Mouse (Mus musculus) right cerebral cortex, postnatal 25 days (tissue): Measurements from ENCODE around the gene Naa15.
"Not testable (repeated sequence)": the region's sequence is repeated elsewhere in the genome, so short reads cannot be mapped to it uniquely, and the experiment has no call there.

ENCODE experiments used
- DNase-seq: peaks from one replicate; pipeline ENCODE4 v3.0.0; 2022

The Naa15 gene

DNA sequence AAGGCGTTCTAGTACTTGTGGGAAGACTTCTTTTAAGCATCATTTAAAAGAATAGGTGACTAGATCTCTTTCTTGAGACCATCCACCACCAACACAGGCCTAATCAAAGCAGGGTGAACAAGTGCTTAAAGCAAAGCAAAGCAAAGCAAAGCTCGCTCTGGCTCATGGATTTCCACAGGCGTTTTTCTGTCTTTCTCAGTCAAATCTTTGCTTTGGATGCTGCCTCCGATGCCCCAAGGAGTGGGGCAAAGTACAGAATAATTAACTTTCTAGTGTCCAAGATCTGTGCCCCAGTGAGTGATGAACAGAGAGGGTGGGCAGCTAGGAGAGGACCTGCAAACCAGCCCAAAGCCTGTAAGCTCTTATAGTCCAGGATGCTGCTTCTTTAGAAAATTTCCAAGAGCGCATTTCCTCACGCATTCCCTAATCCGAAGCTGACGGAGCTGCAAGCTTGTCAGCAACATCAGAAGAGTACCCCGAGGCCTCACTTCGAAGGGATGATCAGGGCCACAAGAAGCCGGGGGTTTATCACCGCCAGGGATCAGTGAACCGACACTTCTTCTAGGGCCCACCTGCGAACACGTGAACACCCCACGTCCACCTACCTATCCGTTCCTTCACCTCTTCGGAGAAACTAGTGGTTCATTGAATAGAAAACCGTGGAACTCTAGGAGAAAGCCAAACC, 19.3 kb upstream of the Naa15 start:
- no peak for DNase-seq

DNA sequence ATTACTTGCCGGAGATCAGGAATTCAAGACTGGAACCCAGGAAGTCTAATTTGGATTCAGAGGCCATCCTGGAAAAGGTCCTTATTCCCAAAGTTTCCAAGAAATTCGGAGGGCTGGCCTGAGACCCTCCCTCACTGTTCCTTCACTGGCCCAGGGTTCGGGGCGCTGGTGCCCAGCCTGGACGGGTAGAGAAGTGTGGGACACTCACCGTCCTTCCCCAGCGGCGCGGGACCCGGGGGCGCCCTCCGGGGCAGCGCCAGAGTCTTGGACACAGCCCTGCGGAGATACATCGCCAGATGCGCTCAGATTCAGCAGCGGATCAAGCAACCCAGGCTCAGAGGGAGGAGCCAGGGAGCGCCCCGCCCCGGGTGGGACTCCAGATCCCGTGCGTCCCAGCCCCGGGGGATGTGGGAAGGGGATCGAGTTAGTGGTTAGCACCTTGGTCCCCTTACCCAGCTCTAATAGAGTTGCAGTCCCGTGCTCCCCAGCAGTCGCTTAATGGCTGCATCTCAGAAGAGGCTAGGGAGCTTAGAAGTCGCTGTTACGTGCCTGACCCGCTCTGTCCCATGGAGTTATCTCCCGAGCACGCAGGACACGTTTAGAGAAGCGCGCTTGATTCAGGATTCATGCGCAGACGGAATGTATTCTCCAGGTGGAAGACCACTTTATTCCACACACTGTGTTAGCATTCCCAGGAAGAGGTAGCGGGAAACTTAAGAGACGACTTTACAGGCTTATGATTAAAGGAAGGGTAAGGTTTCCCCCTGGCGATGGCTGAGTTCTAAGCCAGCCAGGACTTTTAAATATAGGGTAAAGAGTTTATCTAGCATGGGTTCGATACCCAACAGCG, 18.5 kb upstream of the Naa15 start, which contains the start of gene Mgarp:
Mgarp (minus strand) TSS at position 520 of the 850 bp plus-strand sequence.
- DNase-seq = no peak

DNA sequence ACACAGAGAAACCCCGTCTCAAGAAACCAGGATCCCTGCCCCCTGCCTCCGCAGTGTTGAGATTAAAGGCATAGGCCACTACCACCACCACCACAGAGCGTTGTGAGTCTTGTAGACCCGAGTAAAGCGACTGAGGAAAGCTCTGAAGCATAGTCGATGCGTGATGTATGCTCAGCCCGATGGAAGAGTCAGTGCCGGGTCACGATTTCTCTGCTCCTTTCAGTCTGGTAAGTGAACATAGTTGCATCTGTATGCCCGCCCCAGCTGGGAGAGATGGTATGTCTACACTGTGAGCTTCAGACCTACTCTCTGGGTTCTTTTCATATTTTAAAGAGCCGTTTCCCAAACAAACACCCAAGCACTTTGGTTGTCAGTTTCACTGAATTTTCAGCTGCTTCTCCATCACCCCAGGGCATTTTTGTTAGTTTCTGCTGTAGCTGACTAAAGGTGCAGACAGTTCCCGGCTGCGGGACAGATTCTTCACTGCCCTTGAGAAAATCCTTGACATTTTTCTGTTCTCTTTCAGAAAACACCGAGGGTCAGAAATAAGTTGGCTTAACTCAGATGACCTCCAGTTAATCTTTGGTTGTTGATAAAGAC, 17.1 kb upstream of the Naa15 start:
- no peak for DNase-seq

DNA sequence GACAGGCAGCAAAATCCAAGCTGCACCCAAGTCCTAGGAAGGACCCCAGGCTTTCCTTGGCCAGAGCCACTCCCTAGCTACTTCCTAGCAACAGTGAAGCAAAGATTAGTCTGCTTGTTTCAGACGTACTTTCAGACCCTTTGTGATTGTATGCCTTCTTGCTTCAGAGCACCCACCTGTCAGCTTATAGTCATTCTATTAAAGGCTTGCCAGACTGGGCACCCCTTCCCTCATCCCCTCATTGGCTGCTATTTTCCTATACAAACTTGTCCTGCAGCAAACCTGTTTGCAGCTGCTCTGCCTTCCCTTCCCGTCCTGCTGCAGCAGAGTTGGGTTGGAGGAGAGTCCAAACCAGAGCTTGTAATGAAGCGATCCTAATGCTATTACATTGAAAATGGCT, 16.3 kb upstream of the Naa15 start:
- DNase-seq = no peak

DNA sequence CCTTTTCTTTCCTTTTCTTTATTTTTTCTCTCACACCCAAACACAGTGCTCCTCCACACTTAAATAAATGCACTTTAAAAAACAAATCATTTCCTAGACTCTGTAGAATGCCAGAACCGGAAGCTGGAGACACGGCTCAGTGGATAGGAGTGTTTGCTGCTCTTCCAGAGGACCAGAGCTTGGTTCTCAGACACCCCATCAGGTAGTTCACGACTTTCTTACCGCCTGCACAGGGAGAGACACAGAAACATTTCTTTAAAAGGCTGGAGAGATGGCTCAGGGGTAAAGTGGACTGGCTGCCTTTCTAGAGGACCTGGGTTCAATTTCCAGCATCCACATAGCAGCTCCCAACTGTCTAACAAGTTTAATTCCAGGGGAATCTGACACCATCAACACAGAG, 15.4 kb upstream of the Naa15 start:
- no peak for DNase-seq

DNA sequence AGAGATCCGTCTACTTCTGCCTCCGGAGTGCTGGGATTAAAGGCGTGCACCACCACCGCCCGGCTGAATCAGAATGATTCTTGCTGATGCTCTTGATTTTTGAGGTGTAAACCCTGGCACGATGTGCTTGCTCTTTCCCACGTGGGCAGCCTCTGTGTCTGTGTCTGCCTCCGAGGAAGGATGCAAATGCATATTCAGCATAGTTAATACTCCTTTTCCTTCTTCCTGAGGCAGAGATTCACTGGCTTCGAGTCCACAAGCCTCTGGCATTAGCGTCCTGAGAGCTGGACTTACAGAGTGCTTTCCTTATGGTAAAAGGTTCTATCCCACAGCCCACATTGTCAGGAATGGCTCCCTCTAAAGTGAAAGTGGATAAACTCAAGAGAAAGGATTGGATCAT, 14.3 kb upstream of the Naa15 start:
- DNase-seq = no peak

DNA sequence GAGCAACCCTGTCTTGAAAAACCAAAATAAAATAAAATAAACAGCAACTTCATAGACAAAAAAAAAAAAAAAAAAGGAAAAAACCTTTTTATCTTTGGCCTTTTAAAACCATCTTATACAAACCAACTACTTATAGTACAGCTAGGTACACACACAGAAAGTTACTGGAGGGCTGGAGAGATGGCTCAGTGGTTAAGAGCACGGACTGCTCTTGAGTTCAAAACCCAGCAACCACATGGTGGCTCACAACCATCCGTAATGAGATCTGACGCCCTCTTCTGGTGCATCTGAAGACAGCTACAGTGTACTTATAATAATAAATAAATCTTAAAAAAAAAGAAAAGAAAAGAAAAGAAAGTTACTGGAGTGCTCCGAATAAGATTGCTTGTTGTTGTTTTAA, 12.9 kb upstream of the Naa15 start:
- DNase-seq = not testable (repeated sequence)

DNA sequence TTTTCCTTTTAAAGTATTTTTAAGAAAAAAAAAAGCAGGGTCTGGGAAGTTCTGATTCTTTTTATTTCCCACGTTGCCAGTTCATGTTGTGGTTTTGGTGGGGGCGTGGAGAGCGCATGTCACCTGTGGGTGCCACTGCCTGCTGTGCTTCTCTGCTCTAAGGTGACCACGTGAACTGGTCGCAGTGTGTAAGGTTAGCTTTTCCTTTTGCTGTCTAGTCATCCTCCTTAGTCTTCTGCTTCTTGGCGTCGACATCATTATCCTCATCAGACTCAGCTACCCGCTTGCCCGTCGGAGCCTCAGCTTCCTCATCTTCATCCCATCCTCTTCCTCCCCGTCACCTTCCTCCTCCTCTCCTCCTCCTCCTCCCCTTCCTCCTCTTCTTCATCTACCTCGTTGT, 12.3 kb upstream of the Naa15 start:
- DNase-seq = no peak

DNA sequence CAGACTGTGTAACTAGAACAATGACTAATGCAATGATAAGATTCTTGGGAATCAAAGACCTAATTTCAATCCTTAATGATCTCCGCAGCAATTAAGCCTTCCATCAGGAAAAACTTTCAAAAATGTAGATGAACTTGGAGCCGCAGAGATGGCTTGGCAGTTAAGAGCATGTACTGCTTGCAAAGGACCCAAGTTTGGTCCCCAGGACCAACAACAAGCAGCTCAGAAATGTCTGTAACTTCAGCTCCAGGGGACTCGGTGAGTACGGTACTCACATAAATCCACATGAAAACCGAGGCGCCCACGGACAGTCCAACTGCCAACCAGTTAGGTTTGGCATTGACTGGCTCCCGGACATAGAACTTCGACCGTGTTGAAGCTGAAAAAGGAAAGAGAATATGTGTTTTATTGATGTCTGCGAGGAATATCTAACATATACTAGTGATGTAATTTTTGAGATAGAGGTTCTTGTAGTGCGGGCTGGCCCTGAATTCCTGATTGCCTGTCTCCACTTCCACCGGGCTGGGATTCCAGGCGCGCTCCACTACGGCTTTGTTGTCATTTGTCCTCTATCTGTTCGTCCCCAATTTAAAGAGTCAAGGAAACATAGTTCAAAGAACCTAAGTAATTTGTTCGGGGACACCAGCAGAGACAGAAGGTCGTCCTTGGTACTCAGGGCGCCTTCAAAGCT, 6.9 kb upstream of the Naa15 start:
- DNase-seq = peak; percentile 33

DNA sequence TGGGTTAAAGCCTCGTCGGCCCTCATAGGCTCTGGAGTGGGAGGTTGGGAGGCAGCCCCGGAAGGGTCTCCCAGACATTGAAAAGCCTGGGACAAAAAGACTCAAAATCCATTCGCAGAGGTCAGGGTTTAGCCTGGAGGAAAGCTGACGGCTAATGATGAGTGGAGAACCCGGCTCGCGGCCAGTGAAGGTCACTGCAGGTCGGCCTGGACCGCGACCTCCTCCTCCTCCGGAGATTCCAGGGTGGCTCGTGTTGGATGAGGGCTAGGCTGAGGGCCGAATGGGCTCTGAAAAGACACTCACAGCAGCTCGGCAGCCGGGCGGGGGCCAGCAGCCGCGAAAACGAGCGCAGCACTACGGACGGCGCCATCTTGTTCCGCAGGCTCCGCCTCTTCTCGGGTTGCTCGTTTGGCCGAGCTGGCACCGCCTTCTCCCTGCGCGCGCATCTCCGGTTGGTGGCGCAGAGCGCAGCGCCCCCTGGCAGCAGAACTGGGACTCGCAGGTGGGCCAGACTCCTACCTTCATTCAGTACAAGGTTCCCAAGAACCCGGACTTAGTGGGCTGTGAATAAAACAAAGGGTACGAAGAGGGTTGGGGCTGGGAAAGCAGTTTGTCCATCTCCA, 6.3 kb upstream of the Naa15 start, which contains the start of gene Ndufc1:
Ndufc1 (minus strand) TSS at position 428 of the 623 bp plus-strand sequence.
- DNase-seq = peak; percentile 93

DNA sequence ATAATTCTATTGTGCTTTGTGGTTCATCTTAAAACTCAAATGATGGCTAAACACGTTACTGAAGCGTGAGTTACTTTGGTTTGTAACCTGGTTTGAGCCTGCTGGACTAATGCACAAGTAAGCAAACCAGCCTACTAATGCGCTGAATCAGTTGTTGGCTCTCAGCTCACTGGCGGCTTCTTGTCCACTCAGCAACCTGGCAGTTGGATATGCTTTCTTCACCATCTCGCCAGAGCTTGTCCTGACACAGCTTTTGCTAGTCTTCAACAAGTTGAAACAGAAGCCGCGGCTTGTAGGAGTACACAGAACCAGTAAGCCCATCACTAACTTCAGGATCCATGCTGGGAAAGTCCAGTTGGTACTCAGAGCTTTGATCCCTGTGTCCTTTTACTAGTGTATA, 2.5 kb upstream of the Naa15 start:
- no peak for DNase-seq

DNA sequence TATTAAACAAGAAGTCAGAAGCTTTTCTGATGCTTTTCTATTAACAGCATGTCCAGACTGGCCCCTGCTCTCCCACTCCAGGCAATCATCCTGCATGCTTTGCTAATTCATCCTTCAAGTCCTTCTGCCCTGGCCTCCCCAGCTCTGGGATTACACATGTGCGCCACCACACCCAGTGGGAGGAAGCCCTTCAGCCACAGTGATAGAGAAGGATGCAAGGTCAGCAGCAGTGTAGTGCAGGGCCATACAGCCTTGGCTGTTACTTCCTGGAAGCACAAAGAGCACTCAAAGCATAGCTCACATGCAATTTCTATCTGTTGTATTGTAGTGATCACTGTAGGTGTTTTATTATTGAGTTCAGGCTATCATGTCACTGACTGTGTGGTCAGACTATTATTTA, 1.7 kb upstream of the Naa15 start:
- no peak for DNase-seq

DNA sequence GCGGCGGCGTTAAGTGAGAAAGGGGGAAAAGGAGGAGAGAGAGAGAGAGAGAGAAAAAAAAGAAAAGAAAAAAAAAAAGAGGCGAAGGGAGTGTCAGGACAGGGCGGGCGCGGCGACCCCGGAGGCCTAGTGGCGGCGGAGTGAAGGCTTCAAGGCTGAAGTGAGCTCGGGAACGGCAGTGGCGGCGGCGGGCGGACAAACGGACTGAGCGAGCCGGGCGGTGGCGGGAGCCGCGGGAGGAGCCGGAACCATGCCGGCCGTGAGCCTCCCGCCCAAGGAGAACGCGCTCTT, 1.1 kb downstream of the Naa15 start:
- no peak for DNase-seq

DNA sequence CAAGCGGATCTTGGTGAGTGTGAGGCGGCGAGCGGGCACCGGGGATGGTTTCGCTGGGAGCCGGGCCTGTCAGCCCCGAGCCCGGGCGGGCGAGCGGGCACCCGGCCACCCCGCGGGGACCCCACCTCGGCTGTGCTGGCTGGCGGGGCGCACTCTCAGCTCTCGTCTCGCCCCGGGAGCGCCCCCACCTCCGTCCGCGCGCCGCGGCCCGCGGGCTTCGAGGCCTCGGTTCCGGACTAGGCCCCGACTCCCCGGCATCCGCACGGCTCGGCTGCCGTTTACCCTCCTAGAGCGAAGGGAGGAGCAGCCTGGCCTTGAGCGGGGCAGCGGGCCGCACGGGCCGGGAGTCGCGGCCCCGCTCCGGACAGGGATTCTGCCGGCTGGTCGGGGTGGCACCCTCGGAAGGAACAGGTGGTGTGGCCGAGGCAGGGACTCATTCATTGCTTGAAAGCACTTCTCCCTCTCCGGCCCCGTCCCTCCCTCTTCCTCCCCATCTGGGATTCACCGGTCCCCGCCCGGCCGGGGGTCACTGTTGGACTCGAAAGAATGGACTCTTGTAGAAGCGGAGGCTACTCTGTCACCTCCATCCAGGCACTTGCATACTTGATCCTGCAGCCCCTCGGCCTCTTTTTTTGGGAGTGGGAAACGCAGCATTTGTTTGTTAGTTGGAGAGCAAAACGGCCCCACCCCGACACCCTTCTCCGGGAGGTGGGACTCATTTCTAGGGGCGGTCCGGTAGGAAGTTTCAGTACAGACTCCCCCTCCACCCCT, 1.6 kb downstream of the Naa15 start:
- DNase-seq = peak; percentile 70

DNA sequence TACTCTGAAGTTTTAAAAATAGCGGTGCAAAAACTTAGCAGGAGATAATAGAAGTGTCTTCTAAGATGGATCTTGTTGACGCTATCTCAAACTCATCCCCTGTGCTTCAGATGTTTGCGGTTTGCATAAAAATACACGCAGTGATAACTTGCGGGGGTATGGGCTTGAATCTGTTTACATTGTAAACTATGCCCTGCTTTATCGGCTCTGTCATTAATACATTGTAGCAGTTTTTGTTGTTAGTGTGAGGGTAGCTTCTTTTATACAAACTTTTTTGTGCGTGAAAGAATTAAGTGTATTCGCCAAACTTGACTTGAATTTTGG, 2.1 kb downstream of the Naa15 start:
- no peak for DNase-seq

DNA sequence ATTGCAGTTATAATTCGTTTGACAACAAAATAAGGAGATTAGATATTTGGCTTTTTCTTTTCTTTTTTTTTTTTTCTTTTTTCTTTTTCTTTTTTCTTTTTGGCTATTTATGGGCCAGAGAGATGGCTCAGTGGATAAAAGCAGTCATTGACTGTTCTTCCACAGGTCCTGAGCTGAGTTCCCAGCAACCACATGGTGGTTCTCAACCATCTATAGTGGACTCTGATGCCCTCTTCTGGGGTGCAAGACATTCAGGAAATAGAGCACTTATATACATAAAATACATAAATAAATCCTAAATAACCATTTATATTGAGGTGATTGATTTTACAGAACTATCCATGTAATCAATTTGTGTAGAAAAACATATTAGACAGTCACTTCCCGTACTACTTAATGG, 2.5 kb downstream of the Naa15 start:
- DNase-seq = no peak

DNA sequence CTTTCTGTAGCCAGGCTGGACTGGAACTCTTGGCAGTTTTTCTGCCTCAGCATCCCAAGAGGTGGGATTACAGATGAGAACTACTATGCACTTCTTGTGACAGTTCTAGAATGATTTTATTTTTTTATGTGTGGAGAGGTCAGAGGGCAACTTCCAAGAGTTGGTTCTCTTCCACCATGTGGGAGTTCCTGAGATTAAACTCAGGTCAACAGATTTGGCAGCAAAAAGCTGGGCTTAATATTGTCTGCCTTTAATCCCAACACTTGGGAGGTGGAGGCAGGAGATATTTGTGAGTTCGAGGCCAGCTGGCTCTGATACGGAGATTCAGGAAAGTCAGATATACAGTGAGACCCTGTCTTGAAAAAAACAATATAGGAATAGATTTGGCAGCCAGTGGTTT, 3.0 kb downstream of the Naa15 start:
- DNase-seq = no peak

DNA sequence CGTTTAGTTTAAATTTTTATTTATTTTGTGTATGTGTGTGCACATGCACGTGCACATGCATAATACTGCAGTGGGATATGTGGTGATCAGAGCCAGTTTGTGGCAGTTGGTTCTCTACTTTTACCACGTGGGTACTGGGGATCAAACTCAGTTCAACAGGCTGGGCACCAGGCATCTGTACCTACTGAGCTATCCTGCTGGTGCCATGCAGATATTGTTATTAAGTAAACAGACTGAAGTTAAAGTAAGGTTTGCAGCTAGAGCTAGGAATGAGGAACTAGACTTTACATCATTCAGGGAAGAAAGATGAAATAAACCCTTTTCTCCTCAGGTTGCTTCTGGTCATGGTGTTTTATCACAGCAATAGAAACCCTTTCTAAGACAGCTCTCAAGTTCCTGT, 7.0 kb downstream of the Naa15 start:
- no peak for DNase-seq

DNA sequence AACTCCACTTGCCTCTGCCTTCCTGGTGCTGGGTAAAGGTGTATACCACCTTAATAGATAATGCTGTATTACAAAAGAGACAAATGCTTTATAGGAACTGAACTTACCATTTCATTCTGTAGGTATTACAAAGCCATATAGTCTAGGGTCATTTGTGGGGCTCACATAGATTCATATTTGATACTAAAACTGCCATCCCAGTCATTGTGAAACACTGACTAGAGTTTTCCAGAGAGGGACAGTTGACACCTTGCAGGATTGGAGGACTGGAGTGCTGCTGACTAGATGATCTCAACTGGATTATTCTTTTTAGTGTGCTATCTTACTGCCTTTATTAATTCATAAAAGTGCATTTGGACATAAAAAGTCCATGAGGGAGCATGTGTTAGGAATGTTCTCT, 10.4 kb downstream of the Naa15 start:
- DNase-seq = no peak

DNA sequence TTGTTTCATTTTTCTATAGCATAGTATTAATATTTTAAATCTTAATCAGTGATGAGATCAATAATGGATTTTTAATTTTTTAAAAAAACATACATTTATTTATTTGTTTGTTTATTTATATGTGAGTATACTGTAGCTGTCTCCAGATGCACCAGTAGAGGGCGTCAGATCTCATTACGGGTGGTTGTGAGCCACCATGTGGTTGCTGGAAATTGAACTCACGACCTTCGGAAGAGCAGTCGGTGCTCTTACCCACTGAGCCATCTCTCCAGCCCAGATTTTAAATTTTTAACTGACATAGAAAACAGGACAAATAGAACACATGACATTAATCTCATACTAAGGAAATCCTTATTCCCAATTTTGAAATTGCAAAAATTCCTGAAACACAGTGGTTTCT, 19.4 kb downstream of the Naa15 start:
- not testable (repeated sequence) for DNase-seq

DNA sequence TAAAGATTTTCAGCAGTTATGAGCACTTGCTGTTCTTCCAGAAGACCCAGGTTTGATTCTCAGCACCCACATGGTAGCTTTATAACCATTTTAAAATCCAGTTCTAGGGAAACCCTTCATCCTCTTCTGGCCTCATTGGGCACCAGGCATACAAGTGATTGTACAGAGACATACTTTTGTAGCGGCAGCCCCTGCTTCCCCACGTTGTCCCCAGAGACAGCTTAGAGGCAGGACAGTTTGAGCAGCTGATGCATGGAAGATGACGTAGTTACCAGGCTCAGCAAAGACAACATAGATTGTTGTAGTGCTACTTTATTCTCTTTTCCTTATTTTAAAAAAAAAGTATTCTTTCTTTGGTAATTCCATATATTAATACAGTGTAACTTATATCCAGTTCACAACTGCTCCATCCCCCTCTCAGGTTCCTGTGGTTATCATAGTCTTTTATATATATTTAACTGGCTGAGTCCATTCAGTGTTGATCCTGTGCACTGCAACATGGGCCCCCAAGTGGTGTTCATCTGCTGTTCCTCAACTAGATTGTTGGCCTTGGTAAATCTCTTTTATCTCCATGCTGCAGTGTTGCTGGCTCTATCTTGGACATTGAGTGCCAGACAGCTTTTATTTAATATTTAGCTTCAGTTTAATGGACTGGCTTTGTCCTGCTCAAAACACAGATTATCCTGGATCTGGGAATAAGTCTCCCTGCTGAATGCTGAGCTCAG, 20.1 kb downstream of the Naa15 start:
- DNase-seq = no peak

DNA sequence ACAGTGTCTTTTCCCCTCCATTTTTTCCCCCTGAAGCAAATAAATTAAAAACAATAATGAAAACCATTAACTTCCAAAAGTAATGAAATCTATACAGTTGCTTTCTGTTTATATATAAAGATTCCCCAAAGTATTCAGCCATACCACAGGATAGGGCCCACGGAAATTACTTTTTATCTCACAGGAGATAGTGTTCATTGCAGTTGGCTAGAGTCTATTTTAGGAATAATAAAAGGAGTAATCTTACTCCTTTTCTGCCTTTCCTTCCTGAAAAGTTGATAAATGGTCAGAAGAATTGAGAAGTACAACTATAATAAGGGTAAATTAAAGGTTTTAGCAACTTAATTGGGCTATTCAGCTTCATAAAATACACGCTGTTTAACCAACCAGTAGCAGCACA, 53.6 kb downstream of the Naa15 start:
- no peak for DNase-seq
